14 mouse cellular contexts compared by ENCODE assay signal in the genomic region with DNA sequence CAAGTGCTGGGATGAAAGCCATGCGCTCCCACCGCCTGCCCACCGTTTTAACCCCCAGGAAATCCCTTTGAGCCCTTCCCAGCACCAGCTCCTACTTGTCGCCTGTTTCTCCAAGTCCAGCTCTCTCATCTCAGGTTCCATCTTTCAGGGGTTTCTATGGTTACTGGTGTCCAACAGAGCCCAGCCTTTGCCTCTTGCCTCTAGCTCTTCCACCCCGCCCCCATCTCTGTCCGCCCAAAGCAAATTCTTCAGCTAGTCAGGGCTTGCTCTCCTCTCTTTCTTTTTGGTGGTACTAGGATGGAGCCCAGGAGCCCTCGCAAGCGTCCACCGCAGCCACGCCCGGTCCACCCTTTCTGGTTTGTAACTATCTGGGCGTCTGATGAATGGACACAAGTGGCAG. TPM values are rescaled to one million over a fixed set of nuclear protein-coding genes. Genes with fewer than 3 reads are reported as not detected.
A peak's percentile ranks its signal among the peaks of the same experiment; 100 is the strongest.
DNase-seq lines count a peak whose midpoint lies in the region; ATAC-seq lines count a peak whose summit lies in the region.
"Had no signal": no experiment of that assay in that cellular context is flagged by ENCODE, and none has a peak within 500 bp of the region (broad histone marks: within the 10 kb centered on the region; RNA-seq: fewer than 3 reads in every experiment).

No protein-coding gene starts in this region.

- WGBS in limb, embryonic 11.5 days = 60% methylated on average over 12 of the region's 12 CpGs
- WGBS in limb, embryonic 10.5 days = 68% methylated on average over 12 of the region's 12 CpGs
- WGBS in embryonic facial prominence, embryonic 14.5 days = 46% methylated on average over 12 of the region's 12 CpGs
- WGBS in midbrain, embryonic 13.5 days = 25% methylated on average over 12 of the region's 12 CpGs
- 70% methylated on average over 12 of the region's 12 CpGs for WGBS in intestine, embryonic 15.5 days

- no peaks in the 10 kb centered on the region for H3K27me3 ChIP-seq in limb, embryonic 11.5 days (ENCODE audit: control insufficient read depth, insufficient read depth, low read length)
- no peaks in the 10 kb centered on the region for H3K27me3 ChIP-seq in limb, embryonic 10.5 days (ENCODE audit: low read depth, poor library complexity, severe bottlenecking)
- H3K27me3 ChIP-seq in embryonic facial prominence, embryonic 14.5 days (replicated peaks; ENCODE audit: control insufficient read depth, insufficient read depth, low read length) = no peaks in the 10 kb centered on the region
- no peaks in the 10 kb centered on the region for H3K27me3 ChIP-seq in midbrain, embryonic 13.5 days
- H3K27me3 ChIP-seq in intestine, embryonic 15.5 days (replicated peaks) = no peaks in the 10 kb centered on the region

- peak; percentile 53 for DNase-seq in limb, embryonic 11.5 days (ENCODE audit: low spot score)
- no peak for DNase-seq in limb, embryonic 10.5 days (ENCODE audit: low spot score)
- DNase-seq in embryo, embryonic 10 days (ENCODE audit: low spot score) = peak; percentile 72
- DNase-seq in embryonic facial prominence, embryonic 14.5 days (ENCODE audit: low spot score) = peak; percentile 69
- no peak for DNase-seq in layer of hippocampus, postnatal 25 days (ENCODE audit: extremely low spot score in 1 of 2, low spot score in 1 of 2)
- DNase-seq in lung, postnatal 14 days = no peak
- DNase-seq: cerebellum, adult 9-10 months; left cerebral cortex, postnatal 4 days; lung, embryonic 14.5 days had no signal

- H3K4me1 ChIP-seq in limb, embryonic 11.5 days (ENCODE audit: control insufficient read depth, insufficient read depth, low read length) = no peaks in the 10 kb centered on the region; the same call in 1 of the 2 replicates
- peaks cover 10% of the 10 kb centered on the region for H3K4me1 ChIP-seq in limb, embryonic 10.5 days
- no peaks in the 10 kb centered on the region for H3K4me1 ChIP-seq in embryonic facial prominence, embryonic 14.5 days (ENCODE audit: control insufficient read depth, insufficient read depth, low read length)
- peaks cover 10% of the 10 kb centered on the region for H3K4me1 ChIP-seq in midbrain, embryonic 13.5 days (replicated peaks)
- H3K4me1 ChIP-seq in intestine, embryonic 15.5 days (replicated peaks) = no peaks in the 10 kb centered on the region

- no peak overlapping the region for H3K9ac ChIP-seq in limb, embryonic 11.5 days (ENCODE audit: low read length)
- H3K9ac ChIP-seq in embryonic facial prominence, embryonic 14.5 days (ENCODE audit: low read depth, low read length) = no peak overlapping the region
- H3K9ac ChIP-seq in midbrain, embryonic 13.5 days (replicated peaks) = no peak overlapping the region; the same call in 1 of the 2 replicates
- no peak overlapping the region for H3K9ac ChIP-seq in intestine, embryonic 15.5 days
- H3K9ac ChIP-seq: lung, embryonic 14.5 days had no signal

- H3K4me2 ChIP-seq in limb, embryonic 11.5 days (ENCODE audit: low read depth, severe bottlenecking) = no peak overlapping the region
- no peak overlapping the region for H3K4me2 ChIP-seq in embryonic facial prominence, embryonic 14.5 days (ENCODE audit: low read depth, low read length)
- H3K4me2 ChIP-seq in midbrain, embryonic 13.5 days (replicated peaks) = no peak overlapping the region
- H3K4me2 ChIP-seq in intestine, embryonic 15.5 days (replicated peaks) = no peak overlapping the region
- H3K4me2 ChIP-seq: lung, embryonic 14.5 days had no signal

- no peaks in the 10 kb centered on the region; the same call in 1 of the 2 replicates for H3K36me3 ChIP-seq in limb, embryonic 11.5 days (ENCODE audit: control insufficient read depth, insufficient read depth, low read length)
- H3K36me3 ChIP-seq in limb, embryonic 10.5 days = peaks cover 25% of the 10 kb centered on the region
- H3K36me3 ChIP-seq in embryonic facial prominence, embryonic 14.5 days (ENCODE audit: control insufficient read depth, insufficient read depth, low read length) = peaks cover 22% of the 10 kb centered on the region; the same call in 1 of the 2 replicates
- H3K36me3 ChIP-seq in midbrain, embryonic 13.5 days = peaks cover 22% of the 10 kb centered on the region
- H3K36me3 ChIP-seq in intestine, embryonic 15.5 days = no peaks in the 10 kb centered on the region

- H3K4me3 ChIP-seq in limb, embryonic 11.5 days (ENCODE audit: low read depth, low read length) = no peak overlapping the region
- H3K4me3 ChIP-seq in limb, embryonic 10.5 days = no peak overlapping the region
- no peak overlapping the region for H3K4me3 ChIP-seq in embryonic facial prominence, embryonic 14.5 days (ENCODE audit: low read depth, low read length)
- H3K4me3 ChIP-seq in midbrain, embryonic 13.5 days (replicated peaks) = no peak overlapping the region
- H3K4me3 ChIP-seq in intestine, embryonic 15.5 days (replicated peaks) = no peak overlapping the region

- H3K27ac ChIP-seq in limb, embryonic 11.5 days (replicated peaks; ENCODE audit: low read depth, low read length) = no peak overlapping the region
- H3K27ac ChIP-seq in limb, embryonic 10.5 days = no peak overlapping the region
- H3K27ac ChIP-seq in embryonic facial prominence, embryonic 14.5 days (replicated peaks; ENCODE audit: low read depth, low read length) = 0 out of 2 replicates have a peak overlapping the region, but pooled peaks have one; percentile 21
- peak overlapping the region; percentile 39; the same call in 1 of the 2 replicates for H3K27ac ChIP-seq in midbrain, embryonic 13.5 days
- H3K27ac ChIP-seq in intestine, embryonic 15.5 days = no peak overlapping the region

- peak; percentile 49 for ATAC-seq in limb, embryonic 11.5 days (ENCODE audit: insufficient number of reproducible peaks, low FRiP score, low TSS enrichment, low read depth)
- peak; percentile 56; the same call in 1 of the 2 replicates for ATAC-seq in embryonic facial prominence, embryonic 14.5 days (ENCODE audit: low read depth)
- peak; percentile 65 for ATAC-seq in midbrain, embryonic 13.5 days
- no peak for ATAC-seq in intestine, embryonic 15.5 days

- no peaks in the 10 kb centered on the region for H3K9me3 ChIP-seq in limb, embryonic 11.5 days (ENCODE audit: control insufficient read depth, low read length)
- H3K9me3 ChIP-seq in limb, embryonic 10.5 days (replicated peaks) = no peaks in the 10 kb centered on the region
- H3K9me3 ChIP-seq in embryonic facial prominence, embryonic 14.5 days (ENCODE audit: control insufficient read depth, low read length) = no peaks in the 10 kb centered on the region
- no peaks in the 10 kb centered on the region for H3K9me3 ChIP-seq in midbrain, embryonic 13.5 days
- H3K9me3 ChIP-seq in intestine, embryonic 15.5 days = no peaks in the 10 kb centered on the region

RNA-seq across cellular contexts. Expression of gene Nt5c, which starts 6.5 kb away (rescaled TPM):
- 58.2 and 60.9 TPM in 2 replicates for polyA plus RNA-seq in limb, embryonic 11.5 days (2014; fragmentation: Nextera tagmentation; extraction: Ambion mirVana)
- 66.2 and 83.5 TPM in 2 replicates for polyA plus RNA-seq in limb, embryonic 10.5 days (2016; fragmentation: Nextera tagmentation; extraction: Ambion mirVana)
- 70.9 and 74.8 TPM in 2 replicates for polyA plus RNA-seq in embryonic facial prominence, embryonic 14.5 days (2014; fragmentation: Nextera tagmentation; extraction: Ambion mirVana)
- 90.2 and 96.5 TPM in 2 replicates for polyA plus RNA-seq in midbrain, embryonic 13.5 days (2015; fragmentation: Nextera tagmentation; extraction: Ambion mirVana)
- total RNA-seq in layer of hippocampus, postnatal 25 days (2021) = 10 to 100 TPM; 68.8 to 70.4 TPM
- 143 and 148 TPM in 2 replicates for polyA plus RNA-seq in intestine, embryonic 15.5 days (2015; fragmentation: Nextera tagmentation; extraction: Ambion mirVana)

RNA-seq across cellular contexts. Expression of gene Armc7, which starts 9.7 kb away (rescaled TPM):
- polyA plus RNA-seq in limb, embryonic 11.5 days (2014; fragmentation: Nextera tagmentation; extraction: Ambion mirVana) = 7.7 and 8.8 TPM in 2 replicates
- polyA plus RNA-seq in limb, embryonic 10.5 days (2016; fragmentation: Nextera tagmentation; extraction: Ambion mirVana) = 7.0 and 9.9 TPM in 2 replicates
- 7.6 TPM in 2 replicates for polyA plus RNA-seq in embryonic facial prominence, embryonic 14.5 days (2014; fragmentation: Nextera tagmentation; extraction: Ambion mirVana)
- polyA plus RNA-seq in midbrain, embryonic 13.5 days (2015; fragmentation: Nextera tagmentation; extraction: Ambion mirVana) = 17.4 and 17.8 TPM in 2 replicates
- total RNA-seq in layer of hippocampus, postnatal 25 days (2021) = 10 to 100 TPM in 1 of 2 experiments, 1 to 10 TPM in 1; 9.3 to 10.3 TPM
- polyA plus RNA-seq in intestine, embryonic 15.5 days (2015; fragmentation: Nextera tagmentation; extraction: Ambion mirVana) = 6.6 and 8.0 TPM in 2 replicates

RNA-seq across cellular contexts. Expression of gene Slc16a5, which starts 22.9 kb away (rescaled TPM):
- 0.09 and 0.26 TPM in 2 replicates for polyA plus RNA-seq in limb, embryonic 11.5 days (2014; fragmentation: Nextera tagmentation; extraction: Ambion mirVana)
- polyA plus RNA-seq in limb, embryonic 10.5 days (2016; fragmentation: Nextera tagmentation; extraction: Ambion mirVana) = 0.23 and 0.25 TPM in 2 replicates
- polyA plus RNA-seq in embryonic facial prominence, embryonic 14.5 days (2014; fragmentation: Nextera tagmentation; extraction: Ambion mirVana) = 0.15 and 0.18 TPM in 2 replicates
- 0.09 and 0.13 TPM in 2 replicates for polyA plus RNA-seq in midbrain, embryonic 13.5 days (2015; fragmentation: Nextera tagmentation; extraction: Ambion mirVana)
- total RNA-seq in layer of hippocampus, postnatal 25 days (2021) = not detected
- polyA plus RNA-seq in intestine, embryonic 15.5 days (2015; fragmentation: Nextera tagmentation; extraction: Ambion mirVana) = 2.8 and 3.7 TPM in 2 replicates
- total RNA-seq: gastrocnemius, postnatal 4 days; layer of hippocampus, adult 18-20 months; left cerebral cortex, postnatal 4 days; megakaryocyte-erythroid progenitor cell, adult 5-6 weeks had no signal

RNA-seq across cellular contexts. Expression of gene Jpt1, which starts 29.0 kb away (rescaled TPM):
- 526 and 537 TPM in 2 replicates for polyA plus RNA-seq in limb, embryonic 11.5 days (2014; fragmentation: Nextera tagmentation; extraction: Ambion mirVana)
- polyA plus RNA-seq in limb, embryonic 10.5 days (2016; fragmentation: Nextera tagmentation; extraction: Ambion mirVana) = 483 and 492 TPM in 2 replicates
- polyA plus RNA-seq in embryonic facial prominence, embryonic 14.5 days (2014; fragmentation: Nextera tagmentation; extraction: Ambion mirVana) = 576 and 619 TPM in 2 replicates
- 1,462 and 1,532 TPM in 2 replicates for polyA plus RNA-seq in midbrain, embryonic 13.5 days (2015; fragmentation: Nextera tagmentation; extraction: Ambion mirVana)
- 100 to 1,000 TPM; 134 to 165 TPM for total RNA-seq in layer of hippocampus, postnatal 25 days (2021)
- 493 and 505 TPM in 2 replicates for polyA plus RNA-seq in intestine, embryonic 15.5 days (2015; fragmentation: Nextera tagmentation; extraction: Ambion mirVana)

RNA-seq across cellular contexts. Expression of gene Trim80, which starts 44.8 kb away (rescaled TPM):
- 0.21 TPM in 1 of 2 replicates, not detected in the other for polyA plus RNA-seq in limb, embryonic 11.5 days (2014; fragmentation: Nextera tagmentation; extraction: Ambion mirVana)
- polyA plus RNA-seq in limb, embryonic 10.5 days (2016; fragmentation: Nextera tagmentation; extraction: Ambion mirVana) = 0.18 and 0.26 TPM in 2 replicates
- polyA plus RNA-seq in embryonic facial prominence, embryonic 14.5 days (2014; fragmentation: Nextera tagmentation; extraction: Ambion mirVana) = 0.11 TPM in 1 of 2 replicates, not detected in the other
- polyA plus RNA-seq in midbrain, embryonic 13.5 days (2015; fragmentation: Nextera tagmentation; extraction: Ambion mirVana) = not detected in 2 replicates
- total RNA-seq in layer of hippocampus, postnatal 25 days (2021) = not detected
- polyA plus RNA-seq in intestine, embryonic 15.5 days (2015; fragmentation: Nextera tagmentation; extraction: Ambion mirVana) = 0.49 and 0.66 TPM in 2 replicates
- total RNA-seq: gastrocnemius, postnatal 4 days; layer of hippocampus, adult 18-20 months; megakaryocyte-erythroid progenitor cell, adult 5-6 weeks had no signal
- polyA plus RNA-seq: lung, embryonic 14.5 days had no signal

Comparison
In these comparisons a context has a peak if more than half of its experiments do, and no peak if none do; other contexts are left out.
1. DNase-seq: peak in limb, embryonic 11.5 days (single experiment), embryo, embryonic 10 days (single experiment) and embryonic facial prominence, embryonic 14.5 days (single experiment); none in limb, embryonic 10.5 days (single experiment), layer of hippocampus, postnatal 25 days (0 of 2) and lung, postnatal 14 days (single experiment).
2. H3K27ac ChIP-seq: peak in embryonic facial prominence, embryonic 14.5 days (single experiment) and midbrain, embryonic 13.5 days (single experiment); none in limb, embryonic 11.5 days (single experiment), limb, embryonic 10.5 days (single experiment) and intestine, embryonic 15.5 days (single experiment).